Comparison of ENCODE assay signal across 14 mouse cellular contexts in genomic region chr1:134074184-134074583, GRCm38 (mm10). TPM values are rescaled to one million over a fixed set of nuclear protein-coding genes. Genes with fewer than 3 reads are reported as not detected.
A peak's percentile ranks its signal among the peaks of the same experiment; 100 is the strongest.
DNase-seq lines count a peak whose midpoint lies in the region; ATAC-seq lines count a peak whose summit lies in the region.
"Had no signal": no experiment of that assay in that cellular context is flagged by ENCODE, and none has a peak within 500 bp of the region (broad histone marks: within the 10 kb centered on the region; RNA-seq: fewer than 3 reads in every experiment).

No protein-coding gene starts in this region.

- no peaks in the 10 kb centered on the region for H3K27me3 ChIP-seq in hindbrain, embryonic 10.5 days (ENCODE audit: insufficient read depth, poor library complexity, severe bottlenecking)
- no peaks in the 10 kb centered on the region for H3K27me3 ChIP-seq in hindbrain, embryonic 13.5 days
- H3K27me3 ChIP-seq in neural tube, embryonic 13.5 days, result no peaks in the 10 kb centered on the region
- no peaks in the 10 kb centered on the region for H3K27me3 ChIP-seq in neural tube, embryonic 15.5 days (replicated peaks)
- no peaks in the 10 kb centered on the region for H3K27me3 ChIP-seq in stomach, embryonic 15.5 days (replicated peaks)
- H3K27me3 ChIP-seq: kidney, embryonic 15.5 days; neural tube, embryonic 12.5 days had no signal

- no peak for ATAC-seq in hindbrain, embryonic 13.5 days (ENCODE audit: low FRiP score)
- ATAC-seq in neural tube, embryonic 13.5 days (ENCODE audit: low read depth), result no peak
- ATAC-seq in neural tube, embryonic 15.5 days (ENCODE audit: low FRiP score), result no peak
- ATAC-seq in stomach, embryonic 15.5 days (ENCODE audit: insufficient read depth, low FRiP score, low read depth), result no peak

- H3K9ac ChIP-seq in hindbrain, embryonic 13.5 days, result no peak overlapping the region
- H3K9ac ChIP-seq in neural tube, embryonic 13.5 days, result no peak overlapping the region
- H3K9ac ChIP-seq in neural tube, embryonic 15.5 days (replicated peaks), result no peak overlapping the region
- H3K9ac ChIP-seq in stomach, embryonic 15.5 days, result no peak overlapping the region
- H3K9ac ChIP-seq: kidney, embryonic 15.5 days; neural tube, embryonic 12.5 days had no signal

- H3K36me3 ChIP-seq in hindbrain, embryonic 10.5 days, result peaks cover 36% of the 10 kb centered on the region
- no peaks in the 10 kb centered on the region for H3K36me3 ChIP-seq in hindbrain, embryonic 13.5 days
- H3K36me3 ChIP-seq in neural tube, embryonic 13.5 days, result 0 out of 2 replicates have a peak, but pooled peaks cover 13% of the 10 kb centered on the region
- no peaks in the 10 kb centered on the region for H3K36me3 ChIP-seq in neural tube, embryonic 15.5 days
- peaks cover 2% of the 10 kb centered on the region; the same call in 1 of the 2 replicates for H3K36me3 ChIP-seq in stomach, embryonic 15.5 days

- peaks cover 92% of the 10 kb centered on the region for H3K4me1 ChIP-seq in hindbrain, embryonic 10.5 days (replicated peaks)
- H3K4me1 ChIP-seq in hindbrain, embryonic 13.5 days (replicated peaks), result peaks cover 84% of the 10 kb centered on the region
- H3K4me1 ChIP-seq in neural tube, embryonic 13.5 days (replicated peaks), result peaks cover 87% of the 10 kb centered on the region
- peaks cover 53% of the 10 kb centered on the region for H3K4me1 ChIP-seq in neural tube, embryonic 15.5 days
- H3K4me1 ChIP-seq in stomach, embryonic 15.5 days, result peaks cover 56% of the 10 kb centered on the region

- H3K4me2 ChIP-seq in hindbrain, embryonic 13.5 days, result no peak overlapping the region
- no peak overlapping the region; the same call in 1 of the 2 replicates for H3K4me2 ChIP-seq in neural tube, embryonic 13.5 days
- H3K4me2 ChIP-seq in neural tube, embryonic 15.5 days, result no peak overlapping the region
- H3K4me2 ChIP-seq in stomach, embryonic 15.5 days, result no peak overlapping the region
- H3K4me2 ChIP-seq: kidney, embryonic 15.5 days had no signal

- peak overlapping the region; percentile 87; the same call in 1 of the 2 replicates for H3K27ac ChIP-seq in hindbrain, embryonic 10.5 days
- H3K27ac ChIP-seq in hindbrain, embryonic 13.5 days, result no peak overlapping the region
- peak overlapping the region; percentile 85; the same call in 1 of the 2 replicates for H3K27ac ChIP-seq in neural tube, embryonic 13.5 days (replicated peaks)
- no peak overlapping the region for H3K27ac ChIP-seq in neural tube, embryonic 15.5 days (replicated peaks)
- peak overlapping the region; percentile 92; the same call in 1 of the 2 replicates for H3K27ac ChIP-seq in stomach, embryonic 15.5 days

- DNase-seq in hindbrain, embryonic 10.5 days (ENCODE audit: low spot score), result no peak
- DNase-seq in induced T-regulatory cell, adult 2 months (ENCODE audit: low read depth), result peak; percentile 37
- no peak for DNase-seq in layer of hippocampus, postnatal 14 days (ENCODE audit: low spot score in 2 of 2)
- DNase-seq: adrenal gland, adult 8-10 months; cerebellum, adult 11 months; layer of hippocampus, postnatal 36 days had no signal

- H3K4me3 ChIP-seq in hindbrain, embryonic 10.5 days, result peak overlapping the region; percentile 65; the same call in 1 of the 2 replicates
- no peak overlapping the region for H3K4me3 ChIP-seq in hindbrain, embryonic 13.5 days
- no peak overlapping the region; the same call in 1 of the 2 replicates for H3K4me3 ChIP-seq in neural tube, embryonic 13.5 days
- no peak overlapping the region for H3K4me3 ChIP-seq in neural tube, embryonic 15.5 days (replicated peaks)
- H3K4me3 ChIP-seq in stomach, embryonic 15.5 days (replicated peaks), result no peak overlapping the region
- H3K4me3 ChIP-seq: kidney, embryonic 15.5 days; neural tube, embryonic 12.5 days had no signal

- 50% methylated on average over 3 of the region's 3 CpGs for WGBS in hindbrain, embryonic 10.5 days
- WGBS in hindbrain, embryonic 13.5 days, result 32% methylated on average over 3 of the region's 3 CpGs
- 31% methylated on average over 3 of the region's 3 CpGs for WGBS in neural tube, embryonic 13.5 days
- 41% methylated on average over 3 of the region's 3 CpGs for WGBS in neural tube, embryonic 15.5 days
- WGBS in stomach, embryonic 15.5 days, result 60% methylated on average over 3 of the region's 3 CpGs

- no peaks in the 10 kb centered on the region for H3K9me3 ChIP-seq in hindbrain, embryonic 10.5 days
- H3K9me3 ChIP-seq in hindbrain, embryonic 13.5 days, result no peaks in the 10 kb centered on the region
- H3K9me3 ChIP-seq in neural tube, embryonic 13.5 days, result no peaks in the 10 kb centered on the region
- H3K9me3 ChIP-seq in neural tube, embryonic 15.5 days (replicated peaks), result no peaks in the 10 kb centered on the region
- H3K9me3 ChIP-seq in stomach, embryonic 15.5 days, result no peaks in the 10 kb centered on the region
- H3K9me3 ChIP-seq: G1E; kidney, embryonic 15.5 days; neural tube, embryonic 12.5 days had no signal

RNA-seq across cellular contexts. Expression of gene Btg2, which starts 4.7 kb away (rescaled TPM):
- polyA plus RNA-seq in hindbrain, embryonic 10.5 days (2016; fragmentation: Nextera tagmentation; extraction: Ambion mirVana), result 100.0 and 117 TPM in 2 replicates
- 57.4 and 63.4 TPM in 2 replicates for polyA plus RNA-seq in hindbrain, embryonic 13.5 days (2015; fragmentation: Nextera tagmentation; extraction: Ambion mirVana)
- 49.0 and 55.3 TPM in 2 replicates for polyA plus RNA-seq in neural tube, embryonic 13.5 days (2015; fragmentation: Nextera tagmentation; extraction: Ambion mirVana)
- polyA plus RNA-seq in neural tube, embryonic 15.5 days (2015; fragmentation: Nextera tagmentation; extraction: Ambion mirVana), result 20.6 and 29.3 TPM in 2 replicates
- polyA plus RNA-seq in stomach, embryonic 15.5 days (2015; fragmentation: Nextera tagmentation; extraction: Ambion mirVana), result 72.2 and 72.4 TPM in 2 replicates
- total RNA-seq in layer of hippocampus, postnatal 14 days (2021), result 10 to 100 TPM; 14.1 to 19.2 TPM

RNA-seq across cellular contexts. Expression of gene Chit1, which starts 36.9 kb away (rescaled TPM):
- not detected in 2 replicates for polyA plus RNA-seq in hindbrain, embryonic 10.5 days (2016; fragmentation: Nextera tagmentation; extraction: Ambion mirVana)
- 0.30 and 0.35 TPM in 2 replicates for polyA plus RNA-seq in hindbrain, embryonic 13.5 days (2015; fragmentation: Nextera tagmentation; extraction: Ambion mirVana)
- polyA plus RNA-seq in neural tube, embryonic 13.5 days (2015; fragmentation: Nextera tagmentation; extraction: Ambion mirVana), result 0.45 and 0.81 TPM in 2 replicates
- 0.87 and 0.89 TPM in 2 replicates for polyA plus RNA-seq in neural tube, embryonic 15.5 days (2015; fragmentation: Nextera tagmentation; extraction: Ambion mirVana)
- 0.70 and 1.1 TPM in 2 replicates for polyA plus RNA-seq in stomach, embryonic 15.5 days (2015; fragmentation: Nextera tagmentation; extraction: Ambion mirVana)
- total RNA-seq in layer of hippocampus, postnatal 14 days (2021), result under 1 TPM in 1 of 2 experiments, not detected in 1; 0.39 TPM
- total RNA-seq: G1E; hematopoietic stem cell, adult 5-6 weeks; layer of hippocampus, postnatal 36 days had no signal
- polyA plus RNA-seq: G1E had no signal

RNA-seq across cellular contexts. Expression of gene Fmod, which starts 37.1 kb away (rescaled TPM):
- 3.6 and 9.8 TPM in 2 replicates for polyA plus RNA-seq in hindbrain, embryonic 10.5 days (2016; fragmentation: Nextera tagmentation; extraction: Ambion mirVana)
- 7.3 and 7.6 TPM in 2 replicates for polyA plus RNA-seq in hindbrain, embryonic 13.5 days (2015; fragmentation: Nextera tagmentation; extraction: Ambion mirVana)
- polyA plus RNA-seq in neural tube, embryonic 13.5 days (2015; fragmentation: Nextera tagmentation; extraction: Ambion mirVana), result 11.1 and 14.9 TPM in 2 replicates
- polyA plus RNA-seq in neural tube, embryonic 15.5 days (2015; fragmentation: Nextera tagmentation; extraction: Ambion mirVana), result 14.5 and 14.6 TPM in 2 replicates
- 9.0 and 11.1 TPM in 2 replicates for polyA plus RNA-seq in stomach, embryonic 15.5 days (2015; fragmentation: Nextera tagmentation; extraction: Ambion mirVana)
- 1 to 10 TPM; 3.3 to 4.5 TPM for total RNA-seq in layer of hippocampus, postnatal 14 days (2021)
- total RNA-seq: hematopoietic stem cell, adult 5-6 weeks had no signal
- polyA plus RNA-seq: G1E had no signal

Comparison
In these comparisons a context has a peak if more than half of its experiments do, and no peak if none do; other contexts are left out.
1. H3K27ac ChIP-seq: peak in hindbrain, embryonic 10.5 days (single experiment), neural tube, embryonic 13.5 days (single experiment) and stomach, embryonic 15.5 days (single experiment); none in hindbrain, embryonic 13.5 days (single experiment) and neural tube, embryonic 15.5 days (single experiment).